Mouse (Mus musculus): ENCODE results near the gene Fgf23.

GRCm38 (mm10) chr6:127114753-127115456 lies 42.2 kb downstream of the Fgf23 start:
- TF ChIP-seq CTCF (IDR thresholded peaks at IDR 0.05; ENCODE audit: borderline replicate concordance, insufficient read depth, low read length) (no peak), POLR2A (IDR thresholded peaks at IDR 0.05; ENCODE audit: low read depth, low read length) (no peak)
